Mouse (Mus musculus) embryonic stem cell, embryonic (primary cell): Measurements from ENCODE around the gene Ago3.

ENCODE experiments used
- CTCF ChIA-PET, 4 experiments: fragments of 300-600 bp in 2 of 4; fragments of 350-600 bp in 2 of 4; sonication (Branson Sonifier 250); formaldehyde crosslinking; loops; one replicate each; lab custom pipeline; 2022; ENCODE audit warnings: inconsistent platforms in 2 of 4; lab: Charles Lee
- POLR2A ChIA-PET, 4 experiments: fragments of 300-600 bp in 2 of 4; fragments of 350-600 bp in 2 of 4; sonication (Branson Sonifier 250); formaldehyde crosslinking; loops; one replicate each; lab custom pipeline; 2022; ENCODE audit warnings: antibody characterized with exemption in 4 of 4, inconsistent platforms in 1 of 4; lab: Charles Lee

The Ago3 gene

DNA sequence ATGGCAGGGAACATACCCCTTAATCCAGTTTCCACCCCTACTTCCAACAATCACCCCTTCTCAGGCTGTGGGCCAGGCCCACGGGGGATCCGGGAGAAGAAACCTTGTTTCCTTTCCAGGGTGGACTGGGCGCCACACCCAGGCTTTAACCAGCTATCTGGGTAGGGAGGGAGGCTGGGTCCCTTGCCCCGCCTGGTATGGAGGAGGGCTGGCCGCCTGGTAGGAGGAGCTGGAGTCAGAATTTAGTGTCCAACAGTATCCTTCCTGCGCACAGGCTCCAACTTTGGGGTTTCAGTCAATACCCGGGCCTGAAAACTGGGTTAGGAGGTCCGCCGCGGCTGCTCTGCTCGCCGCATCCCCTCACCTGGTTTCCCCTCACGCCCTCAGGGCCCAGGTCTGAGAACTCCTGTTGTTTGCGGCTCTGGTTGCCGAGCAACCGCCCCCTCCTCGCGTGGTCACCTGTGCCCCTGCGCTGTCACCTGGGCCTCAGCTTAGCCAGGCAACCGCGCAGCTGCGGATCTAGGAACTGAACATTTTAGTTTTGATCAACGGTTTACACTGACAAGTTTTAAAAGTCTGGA, 104.0 kb downstream of the Ago3 start, which contains the start of gene Tekt2:
TSS of gene Tekt2 (minus strand) at position 408 of the 581 bp plus-strand sequence.
- ChIA-PET CTCF (interaction anchor here in 3 of 4 experiments (0.5 to 2.3 kb wide), 6 partner anchors 11 to 232 kb away, joined by 3 to 9 read pairs (median 5); partner anchors contain the start of gene Clspn (in 1 of the 3)), POLR2A (interaction anchor here in 2 of 4 experiments (0.5 to 2.8 kb wide), 8 partner anchors 9 to 140 kb away, joined by 3 to 16 read pairs (median 4); no protein-coding TSS in a partner anchor)

DNA sequence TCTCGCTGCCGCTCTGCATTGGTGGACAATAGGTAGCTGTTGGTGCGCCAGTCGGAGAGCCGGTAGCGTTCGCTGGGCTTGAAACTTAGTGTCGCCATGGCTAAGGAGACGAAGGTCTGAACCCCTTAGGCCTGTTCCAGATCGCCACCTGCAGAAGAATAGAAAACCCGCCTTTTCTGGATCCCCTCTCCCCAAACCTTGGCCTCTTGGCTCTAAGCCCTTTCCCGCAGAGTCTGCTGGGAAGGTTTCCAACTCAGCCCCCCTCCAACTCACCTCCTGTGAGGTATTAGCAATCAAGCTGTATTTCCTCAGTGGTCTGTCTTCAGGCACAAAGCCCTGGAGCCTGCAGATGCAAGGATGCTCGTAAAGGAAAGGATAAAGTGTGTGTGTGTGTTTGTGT, 104.5 kb downstream of the Ago3 start:
- ChIA-PET POLR2A (interaction anchor here in 3 of 4 experiments (0.6 to 2.8 kb wide), 8 partner anchors 8 to 188 kb away, joined by 3 to 16 read pairs (median 4); no protein-coding TSS in a partner anchor), CTCF (interaction anchor here in 3 of 4 experiments (0.7 to 2.3 kb wide), 4 partner anchors 15 to 232 kb away, joined by 3 to 5 read pairs (median 5); partner anchors contain the start of gene Clspn (in 1 of the 3))

- POLR2A ChIA-PET = interaction anchor here in 3 of 4 experiments (0.5 to 3.5 kb wide), 25 partner anchors 9 to 530 kb away, joined by 3 to 26 read pairs (median 4); partner anchors contain the start of genes Ago3 (in 1 of the 3), Clspn (in 1 of the 3), Psmb2 (in 1 of the 3) and Trappc3 (in 1 of the 3)
- CTCF ChIA-PET = interaction anchor here (0.7 to 4.2 kb wide), 30 partner anchors 9 to 431 kb away, joined by 3 to 45 read pairs (median 5); partner anchors contain the start of genes AU040320 (in 1 of the 4), Ago1 (in 1 of the 4), Col8a2 (in 1 of the 4) and Map7d1 (in 1 of the 4)
Observed at GRCm38 (mm10) chr4:126322646-126323045, 106.7 kb downstream of the Ago3 start.

- POLR2A ChIA-PET = interaction anchor here (0.5 to 3.5 kb wide), 48 partner anchors 8 to 699 kb away, joined by 3 to 26 read pairs (median 4); partner anchors contain the start of genes Ago3 (in 2 of the 4), Clspn (in 1 of the 4), Psmb2 (in 1 of the 4) and Sfpq (in 1 of the 4)
- CTCF ChIA-PET = interaction anchor here (0.6 to 4.2 kb wide), 70 partner anchors 8 to 922 kb away, joined by 3 to 45 read pairs (median 4); partner anchors contain the start of genes Trappc3 (in 2 of the 4), AU040320 (in 1 of the 4), Ago1 (in 1 of the 4) and Map7d1 (in 1 of the 4)
Observed at GRCm38 (mm10) chr4:126321854-126322511, 107.4 kb downstream of the Ago3 start.

- POLR2A ChIA-PET = interaction anchor here (0.5 to 3.5 kb wide), 56 partner anchors 8 to 852 kb away, joined by 3 to 26 read pairs (median 4); partner anchors contain the start of genes Ago3 (in 2 of the 4), Clspn (in 1 of the 4), Psmb2 (in 1 of the 4) and Sfpq (in 1 of the 4)
- CTCF ChIA-PET = interaction anchor here (0.6 to 4.2 kb wide), 75 partner anchors 8 to 1037 kb away, joined by 3 to 45 read pairs (median 4); partner anchors contain the start of genes Map7d1 (in 2 of the 4), Trappc3 (in 2 of the 4), Ago1 (in 1 of the 4) and Smim12 (in 1 of the 4)
Observed at GRCm38 (mm10) chr4:126321111-126321853, 108.1 kb downstream of the Ago3 start, which contains the start of gene Adprhl2. TSS of gene Adprhl2 (minus strand) at chr4:126321703.

DNA sequence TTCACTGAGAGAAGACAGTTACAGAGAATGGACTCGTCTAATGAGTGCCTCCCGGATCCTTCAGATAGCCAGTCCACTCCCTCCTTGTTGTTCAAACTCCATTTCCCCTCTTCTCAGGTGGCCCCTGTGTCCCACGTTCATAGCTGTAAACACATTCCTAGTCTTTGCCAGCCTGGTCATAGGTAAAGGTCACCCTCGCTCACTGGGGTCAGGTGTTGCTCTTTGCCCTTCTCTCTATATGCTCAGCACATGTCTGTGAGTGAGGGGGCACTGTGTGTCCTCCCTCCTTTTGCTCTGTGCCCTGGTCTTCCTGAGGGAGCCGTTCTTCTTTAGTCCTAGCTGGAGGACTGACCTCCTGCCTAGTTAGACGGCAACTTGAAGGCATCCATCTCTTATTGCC, 109.5 kb downstream of the Ago3 start:
- ChIA-PET CTCF (interaction anchor here in 1 of 4 experiments (2.5 to 4.2 kb wide), 2 partner anchors 11 to 13 kb away, joined by 13 to 27 read pairs; no protein-coding TSS in a partner anchor), POLR2A (interaction anchor here in 2 of 4 experiments (0.5 to 3.5 kb wide), 3 partner anchors 13 to 66 kb away, joined by 4 to 18 read pairs (median 4); no protein-coding TSS in a partner anchor)

- ChIA-PET CTCF (interaction anchor here in 3 of 4 experiments (0.6 to 1.2 kb wide), 6 partner anchors 12 to 88 kb away, joined by 3 to 12 read pairs (median 3); partner anchors contain the start of gene Trappc3 (in 1 of the 3)), POLR2A (interaction anchor here in 2 of 4 experiments (0.5 to 2.5 kb wide), 12 partner anchors 8 to 887 kb away, joined by 3 to 5 read pairs (median 4); partner anchors contain the start of gene Psmb2 (in 1 of the 2))
Observed at GRCm38 (mm10) chr4:126316443-126317040, 112.8 kb downstream of the Ago3 start.

GRCm38 (mm10) chr4:126315931-126316330, 113.4 kb downstream of the Ago3 start:
- ChIA-PET POLR2A (interaction anchor here in 2 of 4 experiments (0.5 to 2.5 kb wide), 13 partner anchors 9 to 887 kb away, joined by 3 to 5 read pairs (median 3); partner anchors contain the start of genes Clspn (in 1 of the 2) and Psmb2 (in 1 of the 2)), CTCF (interaction anchor here in 3 of 4 experiments (0.6 to 1.2 kb wide), 6 partner anchors 12 to 88 kb away, joined by 3 to 12 read pairs (median 4); partner anchors contain the start of gene Trappc3 (in 1 of the 3))

DNA sequence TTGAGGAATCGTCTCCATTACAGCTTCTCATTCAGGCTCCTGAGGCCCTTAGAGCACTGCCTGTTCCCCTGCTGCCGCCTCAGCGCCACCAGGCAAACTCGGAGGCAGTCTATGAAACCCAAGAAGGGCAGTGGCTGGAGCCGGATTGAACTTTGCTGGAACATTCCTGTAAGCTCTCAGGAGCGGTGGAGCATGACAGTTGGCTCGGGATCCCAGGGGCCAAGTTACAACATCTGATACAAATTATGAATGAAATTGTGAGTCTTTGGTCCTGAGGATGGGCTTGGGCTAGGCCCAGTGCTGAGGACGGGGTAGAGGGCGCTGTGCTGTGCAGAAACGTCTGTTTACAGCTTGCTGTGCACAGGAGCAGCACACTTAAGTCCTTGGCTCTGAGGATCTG, 115.0 kb downstream of the Ago3 start:
- POLR2A ChIA-PET = interaction anchor here (0.5 to 1.7 kb wide), 12 partner anchors 8 to 707 kb away, joined by 3 to 5 read pairs (median 3); partner anchors contain the start of genes Ago3 (in 1 of the 4), Clspn (in 1 of the 4), Sfpq (in 1 of the 4) and Sh3d21 (in 1 of the 4)

DNA sequence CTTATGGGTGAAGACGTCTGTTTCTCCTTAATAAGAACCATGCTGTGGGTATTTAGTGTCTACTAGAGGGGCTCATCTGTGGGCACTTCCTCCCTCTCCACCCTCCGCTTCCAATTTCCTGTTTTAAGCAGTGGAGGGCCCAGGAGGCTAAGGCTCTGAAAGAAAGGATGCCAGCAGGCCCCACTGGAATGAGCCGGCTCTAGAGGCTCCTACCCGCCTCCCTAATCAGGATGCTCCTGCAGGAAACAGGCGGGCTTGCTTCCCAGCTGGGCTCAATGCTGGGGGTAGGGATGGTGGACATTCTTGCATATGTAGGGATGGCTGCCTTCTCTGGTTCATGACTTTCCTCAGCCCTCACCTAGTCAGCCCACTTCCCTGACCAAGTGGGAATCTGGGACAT, 116.2 kb downstream of the Ago3 start:
- CTCF ChIA-PET = interaction anchor here in 2 of 4 experiments (0.6 to 2.5 kb wide), 6 partner anchors 9 to 155 kb away, joined by 3 to 8 read pairs (median 6); partner anchors contain the start of gene Adprhl2 (in 1 of the 2)
- POLR2A ChIA-PET = interaction anchor here in 3 of 4 experiments (0.7 to 2.1 kb wide), 9 partner anchors 8 to 708 kb away, joined by 3 to 6 read pairs (median 4); partner anchors contain the start of genes Adprhl2 (in 2 of the 3), Sfpq (in 1 of the 3) and Stk40 (in 1 of the 3)

More for the DNA sequence above, 115.0 kb downstream of the Ago3 start:
- CTCF ChIA-PET = interaction anchor here in 2 of 4 experiments (0.6 to 2.5 kb wide), 6 partner anchors 7 to 541 kb away, joined by 3 to 8 read pairs (median 4); partner anchors contain the start of gene Adprhl2 (in 1 of the 2)

DNA sequence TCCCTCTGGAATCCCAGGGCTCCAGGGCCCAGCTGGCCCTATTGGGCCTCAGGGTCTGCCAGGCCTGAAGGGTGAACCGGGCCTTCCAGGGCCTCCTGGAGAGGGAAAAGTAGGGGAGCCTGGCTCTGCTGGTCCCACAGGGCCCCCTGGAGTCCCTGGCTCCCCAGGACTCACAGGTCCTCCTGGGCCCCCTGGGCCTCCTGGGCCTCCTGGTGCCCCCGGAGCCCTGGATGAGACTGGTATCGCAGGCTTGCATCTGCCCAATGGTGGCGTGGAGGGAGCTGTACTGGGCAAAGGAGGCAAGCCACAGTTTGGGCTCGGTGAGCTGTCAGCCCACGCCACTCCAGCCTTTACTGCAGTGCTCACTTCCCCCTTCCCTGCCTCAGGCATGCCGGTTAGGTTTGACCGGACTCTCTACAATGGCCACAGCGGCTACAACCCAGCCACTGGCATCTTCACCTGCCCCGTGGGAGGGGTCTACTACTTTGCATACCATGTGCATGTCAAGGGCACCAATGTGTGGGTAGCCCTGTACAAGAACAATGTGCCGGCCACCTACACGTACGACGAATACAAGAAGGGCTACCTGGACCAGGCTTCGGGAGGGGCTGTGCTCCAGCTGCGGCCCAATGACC, 117.7 kb downstream of the Ago3 start:
- POLR2A ChIA-PET = interaction anchor here in 2 of 4 experiments (0.7 to 2.1 kb wide), 5 partner anchors 10 to 245 kb away, joined by 3 to 6 read pairs (median 3); partner anchors contain the start of gene Adprhl2 (in 1 of the 2)
- CTCF ChIA-PET = interaction anchor here in 2 of 4 experiments (1.1 to 2.5 kb wide), 2 partner anchors 10 kb away, joined by 4 to 8 read pairs; partner anchors contain the start of gene Adprhl2 (in 2 of the 2)

DNA sequence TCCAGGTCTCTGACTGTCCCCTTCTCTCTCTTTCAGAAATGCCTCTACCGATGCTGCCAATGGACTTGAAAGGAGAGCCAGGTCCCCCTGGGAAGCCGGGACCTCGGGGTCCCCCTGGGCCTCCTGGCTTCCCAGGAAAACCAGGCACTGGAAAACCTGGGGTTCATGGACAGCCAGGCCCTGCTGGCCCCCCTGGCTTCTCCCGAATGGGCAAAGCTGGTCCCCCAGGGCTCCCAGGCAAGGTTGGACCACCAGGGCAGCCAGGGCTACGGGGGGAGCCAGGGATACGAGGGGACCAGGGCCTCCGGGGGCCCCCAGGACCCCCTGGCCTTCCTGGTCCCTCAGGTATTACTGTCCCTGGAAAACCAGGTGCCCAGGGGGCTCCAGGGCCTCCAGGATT, 119.0 kb downstream of the Ago3 start:
- POLR2A ChIA-PET = interaction anchor here in 3 of 4 experiments (0.5 to 3.0 kb wide), 17 partner anchors 11 to 234 kb away, joined by 3 to 13 read pairs (median 4); partner anchors contain the start of genes Adprhl2 (in 2 of the 3), Trappc3 (in 2 of the 3) and Sh3d21 (in 1 of the 3)

DNA sequence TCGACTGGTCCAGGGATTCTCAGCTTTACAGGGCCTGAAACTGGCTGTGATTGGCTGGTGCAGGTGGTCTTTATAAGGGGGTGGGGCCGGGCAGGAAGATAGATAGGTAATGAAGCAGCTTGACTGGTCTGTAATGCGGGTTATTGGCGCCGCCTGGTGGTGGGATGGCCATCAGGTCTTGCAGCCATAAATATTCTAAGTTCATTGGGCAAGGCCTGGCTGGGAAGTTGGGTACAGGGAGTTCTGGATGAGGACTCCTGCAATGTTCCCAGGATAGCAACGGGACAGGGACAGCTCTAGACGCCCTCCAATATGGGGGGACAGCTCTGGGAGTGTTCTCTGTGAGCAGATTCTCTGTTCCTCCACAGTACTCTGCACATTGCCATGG, 119.4 kb downstream of the Ago3 start:
- CTCF ChIA-PET = interaction anchor here (0.5 to 2.9 kb wide), 58 partner anchors 9 to 1244 kb away, joined by 3 to 27 read pairs (median 4); partner anchors contain the start of genes Adprhl2 (in 4 of the 4), Tekt2 (in 2 of the 4), Ago3 (in 1 of the 4) and Col8a2 (in 1 of the 4)
- POLR2A ChIA-PET = interaction anchor here (0.5 to 3.0 kb wide), 20 partner anchors 11 to 234 kb away, joined by 3 to 13 read pairs (median 4); partner anchors contain the start of genes Adprhl2 (in 3 of the 4), Trappc3 (in 2 of the 4), Col8a2 (in 1 of the 4) and Sh3d21 (in 1 of the 4)

More for the DNA sequence above, 119.0 kb downstream of the Ago3 start:
- CTCF ChIA-PET = interaction anchor here (0.7 to 2.9 kb wide), 37 partner anchors 11 to 224 kb away, joined by 3 to 27 read pairs (median 5); partner anchors contain the start of genes Adprhl2 (in 4 of the 4), Tekt2 (in 2 of the 4), Map7d1 (in 1 of the 4) and Trappc3 (in 1 of the 4)
